Mouse (Mus musculus) midbrain, embryonic 15.5 days (tissue): Measurements from ENCODE around the gene Xylt1. TPM values are rescaled to one million over a fixed set of nuclear protein-coding genes. Genes with fewer than 3 reads are reported as not detected.

Experiments used
- ATAC-seq: fragments of 200-750 bp; cut with Nextera tagmentation; replicated peaks from 2 replicates; pipeline ENCODE4 v1.8.0; 2017; ENCODE audit warnings: moderate TSS enrichment
- H3K27ac ChIP-seq: fragments of 300-500 bp; sonication (generic); 2 replicates; pipeline ENCODE4 v1.5.1; 2015; ENCODE audit warnings: mild to moderate bottlenecking, inconsistent platforms
- H3K27me3 ChIP-seq: fragments of 300-500 bp; sonication (generic); replicated peaks from 2 replicates; pipeline ENCODE4 v1.6.1; 2015; ENCODE audit warnings: inconsistent platforms
- H3K36me3 ChIP-seq: fragments of 300-500 bp; sonication (generic); replicated peaks from 2 replicates; pipeline ENCODE4 v1.6.1; 2015; ENCODE audit warnings: inconsistent platforms
- H3K4me1 ChIP-seq: fragments of 300-500 bp; sonication (generic); 2 replicates; pipeline ENCODE4 v1.6.1; 2015; ENCODE audit warnings: inconsistent platforms
- H3K4me2 ChIP-seq: fragments of 300-500 bp; sonication (generic); 2 replicates; pipeline ENCODE4 v1.6.1; 2015; ENCODE audit warnings: inconsistent platforms, mild to moderate bottlenecking, moderate library complexity
- H3K4me3 ChIP-seq: fragments of 300-500 bp; sonication (generic); 2 replicates; pipeline ENCODE4 v1.5.1; 2015; ENCODE audit warnings: mild to moderate bottlenecking, inconsistent platforms
- H3K9ac ChIP-seq: fragments of 300-500 bp; sonication (generic); 2 replicates; pipeline ENCODE4 v1.6.1; 2015; ENCODE audit warnings: mild to moderate bottlenecking, inconsistent platforms
- H3K9me3 ChIP-seq: fragments of 300-500 bp; sonication (generic); 2 replicates; pipeline ENCODE4 v1.6.1; 2016; ENCODE audit warnings: inconsistent platforms
- WGBS: fragments of 180-500 bp; shearing (Covaris S2); methylation state at CpG from one replicate; pipeline ENCODE4 v1.1.7; 2015; ENCODE audit warnings: mixed read lengths; 5-methylcytosine and 5-hydroxymethylcytosine counted together
- polyA plus RNA-seq: library from polyadenylated mRNA; unstranded; fragments of >200 nt; fragmentation: Nextera tagmentation; extraction: Ambion mirVana; gene quantifications from 2 replicates; pipeline ENCODE4 v1.2.1, GENCODE M21; 2015

Gene Xylt1
- polyA plus RNA-seq, 1 experiment from 2014 or later = 2.8 TPM

- no peak for ATAC-seq
- H3K36me3 ChIP-seq = no peaks in the 10 kb centered on the region
These were observed 209.0 kb downstream of the Xylt1 start for GRCm38 (mm10) chr7:117589820-117590219.

GRCm38 (mm10) chr7:117594191-117594590 is 213.4 kb downstream of the Xylt1 start:
- Histone ChIP-seq H3K36me3 (no peaks in the 10 kb centered on the region), H3K4me1 (no peaks in the 10 kb centered on the region), H3K4me3 (no peak overlapping the region), H3K9me3 (no peaks in the 10 kb centered on the region), H3K4me2 (no peak overlapping the region), H3K9ac (no peak overlapping the region), H3K27me3 (no peaks in the 10 kb centered on the region), H3K27ac (no peak overlapping the region)
- WGBS = 94% methylated on average over 2 of the region's 2 CpGs
- no peak for ATAC-seq

More at GRCm38 (mm10) chr7:117589820-117590219, 209.0 kb downstream of the Xylt1 start:
- no peak overlapping the region for H3K4me2 ChIP-seq
- H3K9ac ChIP-seq = no peak overlapping the region
- no peaks in the 10 kb centered on the region for H3K27me3 ChIP-seq
- 30% methylated on average over 4 of the region's 4 CpGs for WGBS
- H3K4me1 ChIP-seq = peaks cover 4% of the 10 kb centered on the region; the same call in 1 of the 2 replicates
- H3K9me3 ChIP-seq = no peaks in the 10 kb centered on the region
- H3K4me3 ChIP-seq = no peak overlapping the region
- no peak overlapping the region for H3K27ac ChIP-seq

- 77% methylated on average over 12 of the region's 12 CpGs for WGBS
- H3K4me2 ChIP-seq = no peak overlapping the region
- H3K27me3 ChIP-seq = no peaks in the 10 kb centered on the region
- no peaks in the 10 kb centered on the region for H3K9me3 ChIP-seq
- no peak overlapping the region for H3K27ac ChIP-seq
- H3K9ac ChIP-seq = no peak overlapping the region
- H3K4me1 ChIP-seq = no peaks in the 10 kb centered on the region
- H3K4me3 ChIP-seq = no peak overlapping the region
- no peak for ATAC-seq
- no peaks in the 10 kb centered on the region for H3K36me3 ChIP-seq
These were observed 214.4 kb downstream of the Xylt1 start for GRCm38 (mm10) chr7:117595029-117595695.

- no peak for ATAC-seq
- Histone ChIP-seq H3K27me3 (no peaks in the 10 kb centered on the region), H3K9me3 (no peaks in the 10 kb centered on the region), H3K36me3 (no peaks in the 10 kb centered on the region), H3K27ac (no peak overlapping the region), H3K4me3 (no peak overlapping the region), H3K4me2 (no peak overlapping the region), H3K9ac (no peak overlapping the region), H3K4me1 (peaks cover 7% of the 10 kb centered on the region; the same call in 1 of the 2 replicates)
- 35% methylated on average over 7 of the region's 7 CpGs for WGBS
These were observed 219.7 kb downstream of the Xylt1 start for GRCm38 (mm10) chr7:117600443-117600842.

- Histone ChIP-seq H3K36me3 (no peaks in the 10 kb centered on the region), H3K4me1 (peaks cover 11% of the 10 kb centered on the region; the same call in 1 of the 2 replicates), H3K9me3 (no peaks in the 10 kb centered on the region), H3K4me2 (no peak overlapping the region), H3K27ac (no peak overlapping the region), H3K9ac (no peak overlapping the region), H3K27me3 (no peaks in the 10 kb centered on the region), H3K4me3 (no peak overlapping the region)
- no peak for ATAC-seq
- 22% methylated on average over 6 of the region's 6 CpGs for WGBS
These were observed 229.7 kb downstream of the Xylt1 start for GRCm38 (mm10) chr7:117610439-117610838.

- no peaks in the 10 kb centered on the region for H3K36me3 ChIP-seq
- no peaks in the 10 kb centered on the region for H3K27me3 ChIP-seq
- 68% methylated on average over 11 of the region's 11 CpGs for WGBS
- H3K4me3 ChIP-seq = no peak overlapping the region
- H3K4me1 ChIP-seq = peaks cover 11% of the 10 kb centered on the region; the same call in 1 of the 2 replicates
- H3K9me3 ChIP-seq = no peaks in the 10 kb centered on the region
- H3K4me2 ChIP-seq = no peak overlapping the region
- no peak overlapping the region for H3K27ac ChIP-seq
- no peak overlapping the region for H3K9ac ChIP-seq
- no peak for ATAC-seq
These were observed 232.2 kb downstream of the Xylt1 start for GRCm38 (mm10) chr7:117612788-117613473.

- whole genome bisulfite sequencing = 82% methylated on average over 3 of the region's 3 CpGs
These were observed 233.0 kb downstream of the Xylt1 start for GRCm38 (mm10) chr7:117613796-117614195.

GRCm38 (mm10) chr7:117614346-117614745 is 233.6 kb downstream of the Xylt1 start:
- Histone ChIP-seq H3K9ac (no peak overlapping the region), H3K4me3 (no peak overlapping the region), H3K9me3 (no peaks in the 10 kb centered on the region), H3K36me3 (no peaks in the 10 kb centered on the region), H3K27ac (no peak overlapping the region), H3K27me3 (no peaks in the 10 kb centered on the region), H3K4me2 (no peak overlapping the region), H3K4me1 (peaks cover 20% of the 10 kb centered on the region)
- 74% methylated on average over 2 of the region's 2 CpGs for WGBS
- no peak for ATAC-seq

More at GRCm38 (mm10) chr7:117613796-117614195, 233.0 kb downstream of the Xylt1 start:
- Histone ChIP-seq H3K4me1 (peaks cover 15% of the 10 kb centered on the region), H3K27ac (no peak overlapping the region), H3K27me3 (no peaks in the 10 kb centered on the region), H3K9me3 (no peaks in the 10 kb centered on the region), H3K4me2 (no peak overlapping the region), H3K36me3 (no peaks in the 10 kb centered on the region), H3K9ac (no peak overlapping the region), H3K4me3 (no peak overlapping the region)
- no peak for ATAC-seq

GRCm38 (mm10) chr7:117614851-117615250 is 234.1 kb downstream of the Xylt1 start:
- H3K27ac ChIP-seq = no peak overlapping the region
- no peak for ATAC-seq
- no peak overlapping the region for H3K4me3 ChIP-seq
- H3K27me3 ChIP-seq = no peaks in the 10 kb centered on the region
- no peak overlapping the region for H3K9ac ChIP-seq
- WGBS = 76% methylated on average over 5 of the region's 5 CpGs
- no peak overlapping the region for H3K4me2 ChIP-seq
- no peaks in the 10 kb centered on the region for H3K9me3 ChIP-seq
- no peaks in the 10 kb centered on the region for H3K36me3 ChIP-seq
- H3K4me1 ChIP-seq = peaks cover 20% of the 10 kb centered on the region

- no peak overlapping the region for H3K4me2 ChIP-seq
- no peak overlapping the region for H3K27ac ChIP-seq
- 79% methylated on average over 5 of the region's 5 CpGs for WGBS
These were observed 235.5 kb downstream of the Xylt1 start for GRCm38 (mm10) chr7:117616277-117616676.

GRCm38 (mm10) chr7:117618715-117619150 is 238.0 kb downstream of the Xylt1 start:
- H3K27ac ChIP-seq = no peak overlapping the region
- no peak overlapping the region for H3K4me3 ChIP-seq
- no peaks in the 10 kb centered on the region for H3K9me3 ChIP-seq
- ATAC-seq = no peak
- H3K36me3 ChIP-seq = no peaks in the 10 kb centered on the region
- no peaks in the 10 kb centered on the region for H3K27me3 ChIP-seq
- no peak overlapping the region for H3K4me2 ChIP-seq
- H3K4me1 ChIP-seq = peaks cover 9% of the 10 kb centered on the region
- H3K9ac ChIP-seq = no peak overlapping the region
- 26% methylated on average over 4 of the region's 4 CpGs for WGBS

More at GRCm38 (mm10) chr7:117616277-117616676, 235.5 kb downstream of the Xylt1 start:
- Histone ChIP-seq H3K27me3 (no peaks in the 10 kb centered on the region), H3K4me3 (no peak overlapping the region), H3K9me3 (no peaks in the 10 kb centered on the region), H3K36me3 (no peaks in the 10 kb centered on the region), H3K4me1 (peaks cover 9% of the 10 kb centered on the region), H3K9ac (no peak overlapping the region)
- ATAC-seq = no peak

GRCm38 (mm10) chr7:117621566-117621965 is 240.8 kb downstream of the Xylt1 start:
- peaks cover 9% of the 10 kb centered on the region for H3K4me1 ChIP-seq
- no peaks in the 10 kb centered on the region for H3K9me3 ChIP-seq
- 87% methylated on average over 4 of the region's 4 CpGs for WGBS
- no peak overlapping the region for H3K27ac ChIP-seq
- no peaks in the 10 kb centered on the region for H3K27me3 ChIP-seq
- no peak overlapping the region for H3K9ac ChIP-seq
- no peak overlapping the region for H3K4me2 ChIP-seq
- H3K36me3 ChIP-seq = no peaks in the 10 kb centered on the region
- H3K4me3 ChIP-seq = no peak overlapping the region
- no peak for ATAC-seq
